Mouse (Mus musculus): ENCODE data around the gene Ppp5c. TPM values are rescaled to one million over a fixed set of nuclear protein-coding genes. Genes with fewer than 3 reads are reported as not detected.

The Ppp5c gene
- polyA plus RNA-seq, 1 experiment = 359 TPM

- Histone ChIP-seq H3K36me3 (ENCODE audit: control insufficient read depth, insufficient read depth, low read length) (peaks cover 53% of the 10 kb centered on the region), H3K27ac (ENCODE audit: control insufficient read depth, insufficient read depth, low read length) (no peak overlapping the region), H3K4me3 (ENCODE audit: control insufficient read depth, insufficient read depth, low read length) (no peak overlapping the region), H3K27me3 (ENCODE audit: control insufficient read depth, insufficient read depth, low read length) (no peaks in the 10 kb centered on the region), H3K4me1 (replicated peaks; ENCODE audit: control insufficient read depth, insufficient read depth, low read length) (peaks cover 10% of the 10 kb centered on the region)
- TF ChIP-seq POLR2A (IDR thresholded peaks at IDR 0.05; ENCODE audit: control insufficient read depth, extremely low read depth, insufficient read depth, low read length, poor library complexity) = no peak
- no peak for TF ChIP-seq CTCF (IDR thresholded peaks at IDR 0.05; ENCODE audit: borderline replicate concordance, control insufficient read depth, extremely low read depth, insufficient read depth, low read length, poor library complexity)
- DNase-seq = no peak
- 79% methylated on average over 2 of the region's 2 CpGs for WGBS
These were observed 9.8 kb downstream of the Ppp5c start for GRCm38 (mm10) chr7:17017921-17018320.

DNA sequence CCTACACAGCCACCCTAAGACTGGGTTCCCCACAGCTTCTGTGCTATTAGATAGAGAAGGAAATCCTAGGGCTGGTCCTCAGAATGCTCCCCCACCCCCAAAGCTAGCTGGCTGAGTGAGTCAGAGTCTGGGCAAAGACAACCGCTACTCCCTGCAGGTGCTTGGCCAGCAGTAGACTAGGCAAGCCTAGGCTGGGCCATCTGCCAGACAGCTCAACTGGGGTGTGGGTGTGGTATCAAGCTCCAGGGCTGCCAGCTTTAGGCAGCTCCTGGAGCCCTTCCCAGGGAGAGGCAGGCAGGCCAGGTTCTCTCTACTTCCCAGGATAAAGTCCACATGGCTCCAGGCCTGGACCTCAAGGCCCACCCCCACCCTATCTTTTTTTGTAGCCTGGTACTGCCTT is 10.7 kb downstream of the Ppp5c start:
- Histone ChIP-seq H3K27ac (ENCODE audit: control insufficient read depth, insufficient read depth, low read length) (peak overlapping the region; percentile 10; the same call in 1 of the 2 replicates), H3K4me1 (replicated peaks; ENCODE audit: control insufficient read depth, insufficient read depth, low read length) (peaks cover 10% of the 10 kb centered on the region), H3K36me3 (ENCODE audit: control insufficient read depth, insufficient read depth, low read length) (peaks cover 56% of the 10 kb centered on the region), H3K27me3 (ENCODE audit: control insufficient read depth, insufficient read depth, low read length) (no peaks in the 10 kb centered on the region), H3K4me3 (ENCODE audit: control insufficient read depth, insufficient read depth, low read length) (no peak overlapping the region)
- TF ChIP-seq POLR2A (IDR thresholded peaks at IDR 0.05; ENCODE audit: control insufficient read depth, extremely low read depth, insufficient read depth, low read length, poor library complexity) (no peak), CTCF (IDR thresholded peaks at IDR 0.05; ENCODE audit: borderline replicate concordance, control insufficient read depth, extremely low read depth, insufficient read depth, low read length, poor library complexity) (no peak)
- 25% methylated on average over 1 of the region's 1 CpGs for WGBS
- DNase-seq = no peak

- peaks cover 10% of the 10 kb centered on the region for H3K4me1 ChIP-seq (replicated peaks; ENCODE audit: control insufficient read depth, insufficient read depth, low read length)
- no peak for DNase-seq
- peaks cover 50% of the 10 kb centered on the region for H3K36me3 ChIP-seq (ENCODE audit: control insufficient read depth, insufficient read depth, low read length)
- 94% methylated on average over 6 of the region's 6 CpGs for WGBS
- no peak overlapping the region for H3K4me3 ChIP-seq (ENCODE audit: control insufficient read depth, insufficient read depth, low read length)
- no peak overlapping the region for H3K27ac ChIP-seq (ENCODE audit: control insufficient read depth, insufficient read depth, low read length)
- TF ChIP-seq POLR2A (IDR thresholded peaks at IDR 0.05; ENCODE audit: control insufficient read depth, extremely low read depth, insufficient read depth, low read length, poor library complexity) (no peak), CTCF (IDR thresholded peaks at IDR 0.05; ENCODE audit: borderline replicate concordance, control insufficient read depth, extremely low read depth, insufficient read depth, low read length, poor library complexity) (no peak)
- H3K27me3 ChIP-seq (ENCODE audit: control insufficient read depth, insufficient read depth, low read length) = no peaks in the 10 kb centered on the region
These were observed 12.3 kb downstream of the Ppp5c start for GRCm38 (mm10) chr7:17015381-17015780.

DNA sequence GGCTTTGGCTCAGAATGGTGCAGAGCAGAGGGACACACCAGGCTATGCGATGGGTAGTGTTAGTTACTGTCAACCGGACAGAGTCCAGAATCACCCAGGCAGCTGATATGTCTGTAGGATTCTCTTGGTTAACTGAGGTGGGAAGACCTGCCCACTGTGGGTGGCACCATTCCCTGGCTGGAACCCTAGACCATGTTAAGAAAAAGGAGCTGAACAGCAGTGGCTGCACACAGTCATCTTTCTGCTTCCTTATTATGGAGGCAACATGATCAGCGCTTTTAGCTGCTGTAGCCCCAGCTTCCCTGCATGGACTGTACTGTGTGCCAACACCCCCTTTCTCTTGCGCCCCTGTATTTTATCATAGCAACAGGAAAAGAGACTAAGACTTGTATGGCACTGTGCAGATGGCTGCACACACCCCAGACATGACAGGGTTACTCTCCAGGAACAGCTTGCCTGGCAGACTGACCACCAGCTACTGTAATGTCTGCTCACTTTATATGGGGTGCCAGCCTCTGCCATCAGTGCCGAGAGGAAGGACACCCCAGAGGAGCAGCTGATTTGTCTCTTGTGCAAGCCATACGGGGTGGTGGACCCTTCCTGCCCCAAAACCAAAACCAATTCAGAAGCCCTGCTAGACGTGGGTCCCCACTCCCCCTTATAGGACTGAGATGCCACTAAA is 15.7 kb downstream of the Ppp5c start:
- Histone ChIP-seq H3K27ac (ENCODE audit: control insufficient read depth, insufficient read depth, low read length) (no peak overlapping the region), H3K4me3 (ENCODE audit: control insufficient read depth, insufficient read depth, low read length) (no peak overlapping the region), H3K27me3 (ENCODE audit: control insufficient read depth, insufficient read depth, low read length) (no peaks in the 10 kb centered on the region), H3K4me1 (replicated peaks; ENCODE audit: control insufficient read depth, insufficient read depth, low read length) (peaks cover 18% of the 10 kb centered on the region), H3K36me3 (ENCODE audit: control insufficient read depth, insufficient read depth, low read length) (peaks cover 54% of the 10 kb centered on the region)
- TF ChIP-seq CTCF (IDR thresholded peaks at IDR 0.05; ENCODE audit: borderline replicate concordance, control insufficient read depth, extremely low read depth, insufficient read depth, low read length, poor library complexity) = no peak
- no peak for TF ChIP-seq POLR2A (IDR thresholded peaks at IDR 0.05; ENCODE audit: control insufficient read depth, extremely low read depth, insufficient read depth, low read length, poor library complexity)
- WGBS = 97% methylated on average over 7 of the region's 7 CpGs
- DNase-seq = no peak

DNA sequence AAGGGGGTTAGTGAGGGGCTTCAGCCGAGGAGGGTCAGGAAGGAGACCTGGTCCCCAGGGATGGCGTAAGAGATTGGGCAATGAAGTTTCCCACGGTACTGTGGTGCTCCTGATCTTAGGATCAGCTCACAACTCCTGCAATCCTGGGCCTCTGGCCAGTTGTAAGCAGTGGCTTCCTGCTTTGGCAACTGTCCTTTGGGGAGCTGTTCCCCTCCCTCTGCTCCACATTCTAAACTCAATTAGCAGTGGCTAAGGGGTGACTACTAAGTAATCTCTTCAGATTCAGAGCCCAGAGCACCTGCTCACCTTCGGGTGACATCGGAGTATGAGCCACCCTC is 17.7 kb downstream of the Ppp5c start:
- DNase-seq = no peak

DNA sequence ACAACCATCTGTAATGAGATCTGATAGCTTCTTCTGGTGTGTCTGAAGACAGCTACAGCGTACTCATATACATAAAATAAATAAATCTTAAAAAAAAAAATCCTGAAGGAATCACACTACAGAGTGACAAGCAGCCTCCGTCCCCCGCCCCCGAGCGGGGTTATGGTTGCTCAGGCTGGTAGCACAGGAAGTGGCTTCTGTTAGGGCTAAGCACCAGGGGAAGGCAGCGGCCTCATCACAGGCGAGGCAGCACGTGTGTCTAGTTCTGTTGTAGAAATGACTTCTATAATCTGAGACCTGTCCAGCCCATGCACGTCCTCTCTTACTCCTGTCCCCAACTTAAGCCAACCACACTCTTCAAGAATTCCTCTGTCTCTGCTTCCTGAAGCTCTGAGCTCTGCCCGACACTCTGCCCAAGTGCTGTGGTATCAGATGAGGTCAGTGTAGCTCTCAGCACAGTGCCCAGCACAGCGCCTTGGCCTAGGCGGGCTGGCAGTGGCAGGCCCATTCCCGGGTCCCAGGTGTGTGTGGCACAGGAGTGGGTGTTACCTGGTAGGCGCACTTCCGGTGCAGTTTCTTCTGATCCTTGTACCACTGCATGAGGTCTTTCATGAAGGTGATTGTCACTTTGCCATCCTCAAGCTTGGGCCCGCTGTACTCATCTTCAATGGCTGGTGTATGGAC is 18.3 kb downstream of the Ppp5c start:
- DNase-seq = peak; percentile 69
- Histone ChIP-seq H3K27me3 (ENCODE audit: control insufficient read depth, insufficient read depth, low read length) (no peaks in the 10 kb centered on the region), H3K4me3 (ENCODE audit: control insufficient read depth, insufficient read depth, low read length) (no peak overlapping the region), H3K27ac (ENCODE audit: control insufficient read depth, insufficient read depth, low read length) (peak overlapping the region; percentile 52; the same call in 1 of the 2 replicates), H3K4me1 (replicated peaks; ENCODE audit: control insufficient read depth, insufficient read depth, low read length) (peaks cover 15% of the 10 kb centered on the region), H3K36me3 (ENCODE audit: control insufficient read depth, insufficient read depth, low read length) (peaks cover 54% of the 10 kb centered on the region)
- TF ChIP-seq CTCF (IDR thresholded peaks at IDR 0.05; ENCODE audit: borderline replicate concordance, control insufficient read depth, extremely low read depth, insufficient read depth, low read length, poor library complexity) (no peak), POLR2A (IDR thresholded peaks at IDR 0.05; ENCODE audit: control insufficient read depth, extremely low read depth, insufficient read depth, low read length, poor library complexity) (no peak)
- WGBS = 25% methylated on average over 16 of the region's 16 CpGs

More for the DNA sequence above, 17.7 kb downstream of the Ppp5c start:
- Histone ChIP-seq H3K4me1 (replicated peaks; ENCODE audit: control insufficient read depth, insufficient read depth, low read length) (peaks cover 15% of the 10 kb centered on the region), H3K27me3 (ENCODE audit: control insufficient read depth, insufficient read depth, low read length) (no peaks in the 10 kb centered on the region), H3K4me3 (ENCODE audit: control insufficient read depth, insufficient read depth, low read length) (no peak overlapping the region), H3K36me3 (ENCODE audit: control insufficient read depth, insufficient read depth, low read length) (peaks cover 54% of the 10 kb centered on the region), H3K27ac (ENCODE audit: control insufficient read depth, insufficient read depth, low read length) (peak overlapping the region; percentile 9; the same call in 1 of the 2 replicates)
- 82% methylated on average over 5 of the region's 5 CpGs for WGBS
- TF ChIP-seq POLR2A (IDR thresholded peaks at IDR 0.05; ENCODE audit: control insufficient read depth, extremely low read depth, insufficient read depth, low read length, poor library complexity) (no peak), CTCF (IDR thresholded peaks at IDR 0.05; ENCODE audit: borderline replicate concordance, control insufficient read depth, extremely low read depth, insufficient read depth, low read length, poor library complexity) (no peak)
